In the genomic region with DNA sequence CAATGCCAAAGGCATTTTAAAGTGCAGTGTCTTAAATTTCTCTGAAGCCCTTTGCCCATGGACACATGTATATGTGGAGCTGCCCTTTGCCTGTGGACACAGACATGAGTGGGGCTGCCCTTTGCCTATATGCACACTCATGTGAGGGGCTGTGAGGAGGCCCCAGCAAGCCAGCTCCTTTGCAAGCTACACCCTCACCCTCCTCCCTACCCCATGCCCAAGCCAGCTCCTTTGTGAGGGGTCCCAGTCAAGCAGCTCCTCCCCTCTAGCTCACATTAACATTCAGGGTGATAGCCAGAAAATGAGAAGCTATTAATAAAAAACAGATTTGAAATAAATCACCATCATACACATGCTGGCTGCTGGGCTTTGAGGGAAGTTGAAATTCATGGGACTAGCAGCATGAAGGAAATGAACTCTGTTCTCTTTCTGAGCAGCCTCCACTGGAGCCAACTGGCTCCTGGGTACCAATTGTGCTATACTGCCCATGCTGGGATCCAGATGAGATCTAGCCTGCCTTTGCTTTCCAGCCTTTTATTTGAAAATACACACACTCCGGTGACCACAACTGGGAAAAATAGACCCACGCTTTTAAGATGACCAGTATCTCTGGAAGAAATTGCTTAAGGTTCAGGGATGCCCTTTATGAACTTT, we compare ENCODE assay signal across 21 mouse cellular contexts.
DNase-seq lines count a peak whose midpoint lies in the region; ATAC-seq and TF ChIP-seq lines count a peak whose summit lies in the region.
"Had no signal": no experiment of that assay in that cellular context is flagged by ENCODE, and none has a peak within 500 bp of the region (broad histone marks: within the 10 kb centered on the region; RNA-seq: fewer than 3 reads in every experiment).

No protein-coding gene starts in this region.

- H3K4me2 ChIP-seq in hindbrain, embryonic 11.5 days (replicated peaks; ENCODE audit: low read depth, low read length): no peak overlapping the region
- H3K4me2 ChIP-seq in hindbrain, embryonic 13.5 days: no peak overlapping the region
- no peak overlapping the region for H3K4me2 ChIP-seq in hindbrain, postnatal 0 days (ENCODE audit: low read depth, low read length)
- H3K4me2 ChIP-seq in midbrain, embryonic 16.5 days (ENCODE audit: low read length): no peak overlapping the region
- H3K4me2 ChIP-seq: heart, embryonic 15.5 days; limb, embryonic 13.5 days; liver, embryonic 15.5 days; stomach, embryonic 15.5 days had no signal

- ATAC-seq in hindbrain, embryonic 11.5 days (ENCODE audit: low FRiP score): no peak
- ATAC-seq in hindbrain, embryonic 13.5 days (ENCODE audit: low FRiP score): 0 out of 2 replicates have a peak, but pooled peaks have one; percentile 36
- ATAC-seq in hindbrain, postnatal 0 days: peak; percentile 53; the same call in 1 of the 2 replicates
- peak; percentile 70; the same call in 1 of the 2 replicates for ATAC-seq in midbrain, embryonic 16.5 days
- ATAC-seq: intestine, embryonic 16.5 days had no signal

- 94% methylated on average over 2 of the region's 2 CpGs for WGBS in hindbrain, embryonic 10.5 days
- WGBS in hindbrain, embryonic 11.5 days: 97% methylated on average over 2 of the region's 2 CpGs
- 91% methylated on average over 2 of the region's 2 CpGs for WGBS in hindbrain, embryonic 13.5 days
- WGBS in hindbrain, postnatal 0 days: 76% methylated on average over 2 of the region's 2 CpGs
- WGBS in midbrain, embryonic 16.5 days: 93% methylated on average over 2 of the region's 2 CpGs

- H3K9me3 ChIP-seq in hindbrain, embryonic 10.5 days: no peaks in the 10 kb centered on the region
- no peaks in the 10 kb centered on the region for H3K9me3 ChIP-seq in hindbrain, embryonic 11.5 days (ENCODE audit: control insufficient read depth, low read length)
- H3K9me3 ChIP-seq in hindbrain, embryonic 13.5 days: no peaks in the 10 kb centered on the region
- no peaks in the 10 kb centered on the region for H3K9me3 ChIP-seq in hindbrain, postnatal 0 days (ENCODE audit: low read length)
- H3K9me3 ChIP-seq in midbrain, embryonic 16.5 days (replicated peaks; ENCODE audit: control insufficient read depth, low read length, poor library complexity, severe bottlenecking): no peaks in the 10 kb centered on the region
- H3K9me3 ChIP-seq: limb, embryonic 13.5 days; liver, embryonic 15.5 days; stomach, embryonic 15.5 days had no signal

- H3K36me3 ChIP-seq in hindbrain, embryonic 10.5 days: no peaks in the 10 kb centered on the region
- no peaks in the 10 kb centered on the region for H3K36me3 ChIP-seq in hindbrain, embryonic 11.5 days (ENCODE audit: control insufficient read depth, insufficient read depth, low read length)
- no peaks in the 10 kb centered on the region for H3K36me3 ChIP-seq in hindbrain, embryonic 13.5 days
- H3K36me3 ChIP-seq in hindbrain, postnatal 0 days (ENCODE audit: insufficient read depth, low read length): no peaks in the 10 kb centered on the region
- no peaks in the 10 kb centered on the region for H3K36me3 ChIP-seq in midbrain, embryonic 16.5 days (ENCODE audit: control insufficient read depth, insufficient read depth, low read length)
- H3K36me3 ChIP-seq: heart, embryonic 15.5 days; limb, embryonic 13.5 days; liver, embryonic 15.5 days; stomach, embryonic 15.5 days had no signal

- H3K4me1 ChIP-seq in hindbrain, embryonic 10.5 days (replicated peaks): peaks cover 10% of the 10 kb centered on the region; the same call in 1 of the 2 replicates
- H3K4me1 ChIP-seq in hindbrain, embryonic 11.5 days (replicated peaks; ENCODE audit: control insufficient read depth, insufficient read depth, low read length): no peaks in the 10 kb centered on the region
- peaks cover 10% of the 10 kb centered on the region for H3K4me1 ChIP-seq in hindbrain, embryonic 13.5 days (replicated peaks)
- H3K4me1 ChIP-seq in hindbrain, postnatal 0 days (ENCODE audit: insufficient read depth, low read length): no peaks in the 10 kb centered on the region
- peaks cover 15% of the 10 kb centered on the region for H3K4me1 ChIP-seq in midbrain, embryonic 16.5 days (ENCODE audit: control insufficient read depth, insufficient read depth, low read length)
- H3K4me1 ChIP-seq: heart, embryonic 15.5 days; limb, embryonic 13.5 days; liver, embryonic 15.5 days; megakaryocyte, embryonic 14.5 days; stomach, embryonic 15.5 days had no signal

- TF ChIP-seq CTCF in hindbrain, postnatal 0 days (IDR thresholded peaks at IDR 0.05; ENCODE audit: low read depth): no peak

- DNase-seq in hindbrain, embryonic 10.5 days (ENCODE audit: low spot score): no peak
- DNase-seq in hindbrain, embryonic 11.5 days (ENCODE audit: low spot score): no peak
- DNase-seq in hindbrain, postnatal 0 days (ENCODE audit: low spot score): peak; percentile 6
- DNase-seq in gastrocnemius, postnatal 4 days (ENCODE audit: low spot score in 2 of 2): no peak
- DNase-seq in spleen, postnatal 14 days (ENCODE audit: low spot score in 2 of 2): no peak
- DNase-seq: adrenal gland, adult 2 months; cerebellum, adult 8-10 months; gastrocnemius, postnatal 10 days; heart, postnatal 4 days; lung, postnatal 10 days; right cerebral cortex, postnatal 25 days; thymus, adult 18-20 months had no signal

- H3K27me3 ChIP-seq in hindbrain, embryonic 10.5 days (ENCODE audit: insufficient read depth, poor library complexity, severe bottlenecking): no peaks in the 10 kb centered on the region
- H3K27me3 ChIP-seq in hindbrain, embryonic 11.5 days (ENCODE audit: control insufficient read depth, insufficient read depth, low read length): no peaks in the 10 kb centered on the region
- H3K27me3 ChIP-seq in hindbrain, embryonic 13.5 days: no peaks in the 10 kb centered on the region
- H3K27me3 ChIP-seq in hindbrain, postnatal 0 days (ENCODE audit: insufficient read depth, low read length): no peaks in the 10 kb centered on the region
- no peaks in the 10 kb centered on the region for H3K27me3 ChIP-seq in midbrain, embryonic 16.5 days (ENCODE audit: control insufficient read depth, insufficient read depth, low read depth, low read length)
- H3K27me3 ChIP-seq: heart, embryonic 15.5 days; limb, embryonic 13.5 days; liver, embryonic 15.5 days; megakaryocyte, embryonic 14.5 days; stomach, embryonic 15.5 days had no signal

- H3K27ac ChIP-seq in hindbrain, embryonic 10.5 days: peak overlapping the region; percentile 59
- H3K27ac ChIP-seq in hindbrain, embryonic 11.5 days (ENCODE audit: low read depth, low read length): no peak overlapping the region
- peak overlapping the region; percentile 61 for H3K27ac ChIP-seq in hindbrain, embryonic 13.5 days
- no peak overlapping the region for H3K27ac ChIP-seq in hindbrain, postnatal 0 days
- peak overlapping the region; percentile 60 for H3K27ac ChIP-seq in midbrain, embryonic 16.5 days (ENCODE audit: low read length)
- H3K27ac ChIP-seq: heart, embryonic 15.5 days; limb, embryonic 13.5 days; liver, embryonic 15.5 days; stomach, embryonic 15.5 days had no signal

- H3K4me3 ChIP-seq in hindbrain, embryonic 10.5 days: no peak overlapping the region
- H3K4me3 ChIP-seq in hindbrain, embryonic 11.5 days (ENCODE audit: low read depth, low read length): no peak overlapping the region
- no peak overlapping the region for H3K4me3 ChIP-seq in hindbrain, embryonic 13.5 days
- no peak overlapping the region for H3K4me3 ChIP-seq in hindbrain, postnatal 0 days (ENCODE audit: low read length)
- no peak overlapping the region for H3K4me3 ChIP-seq in midbrain, embryonic 16.5 days (ENCODE audit: low read depth, low read length)
- H3K4me3 ChIP-seq: erythroblast, embryonic 14.5 days; heart, embryonic 15.5 days; limb, embryonic 13.5 days; liver, embryonic 15.5 days; megakaryocyte, embryonic 14.5 days; stomach, embryonic 15.5 days had no signal

- H3K9ac ChIP-seq in hindbrain, embryonic 11.5 days (ENCODE audit: low read depth, low read length): no peak overlapping the region
- no peak overlapping the region for H3K9ac ChIP-seq in hindbrain, embryonic 13.5 days
- H3K9ac ChIP-seq in hindbrain, postnatal 0 days (replicated peaks; ENCODE audit: low read length): no peak overlapping the region
- 0 out of 2 replicates have a peak overlapping the region, but pooled peaks have one; percentile 25 for H3K9ac ChIP-seq in midbrain, embryonic 16.5 days (ENCODE audit: low read depth, low read length)
- H3K9ac ChIP-seq: heart, embryonic 15.5 days; limb, embryonic 13.5 days; liver, embryonic 15.5 days; stomach, embryonic 15.5 days had no signal

Comparison
In these comparisons a context has a peak if more than half of its experiments do, and no peak if none do; other contexts are left out.
1. H3K27ac ChIP-seq: peak in hindbrain, embryonic 10.5 days (single experiment), hindbrain, embryonic 13.5 days (single experiment) and midbrain, embryonic 16.5 days (single experiment); none in hindbrain, embryonic 11.5 days (single experiment) and hindbrain, postnatal 0 days (single experiment).